Mouse (Mus musculus) thymus, adult 2 months (tissue): ENCODE results near the gene Prps2. TPM values are rescaled to one million over a fixed set of nuclear protein-coding genes. Genes with fewer than 3 reads are reported as not detected.

Experiments
- DNase-seq: peaks from one replicate; pipeline ENCODE4 v3.0.0; 2021
- H3K27ac ChIP-seq: fragments of 200-500 bp; 2 replicates; pipeline ENCODE4 v1.5.1; 2012; ENCODE audit warnings: low read length, control low read depth; ENCODE audit not compliant: control insufficient read depth, insufficient read depth
- H3K27me3 ChIP-seq: fragments of 200-500 bp; 2 replicates; pipeline ENCODE4 v1.6.1; 2012; ENCODE audit warnings: mild to moderate bottlenecking, low read length, moderate library complexity, mixed read lengths; ENCODE audit not compliant: control insufficient read depth, insufficient read depth
- H3K36me3 ChIP-seq: fragments of 200-500 bp; 2 replicates; pipeline ENCODE4 v1.6.1; 2012; ENCODE audit warnings: mild to moderate bottlenecking, low read length, moderate library complexity; ENCODE audit not compliant: control insufficient read depth, insufficient read depth
- H3K4me1 ChIP-seq: fragments of 200-500 bp; replicated peaks from 2 replicates; pipeline ENCODE4 v1.6.1; 2012; ENCODE audit warnings: low read length; ENCODE audit not compliant: control insufficient read depth, insufficient read depth
- H3K4me3 ChIP-seq: fragments of 200-500 bp; 2 replicates; pipeline ENCODE4 v1.5.1; 2012; ENCODE audit warnings: mild to moderate bottlenecking, low read length, control low read depth, moderate library complexity; ENCODE audit not compliant: control insufficient read depth, insufficient read depth
- CTCF ChIP-seq: fragments of 200-500 bp; IDR thresholded peaks from 2 replicates; pipeline ENCODE4 v1.5.1; 2012; ENCODE audit warnings: mild to moderate bottlenecking, control low read depth, low read length, moderate library complexity, borderline replicate concordance; ENCODE audit not compliant: control insufficient read depth, poor library complexity, insufficient read depth; ENCODE audit errors: extremely low read depth
- POLR2A ChIP-seq: fragments of 200-500 bp; IDR thresholded peaks from 2 replicates; pipeline ENCODE4 v1.6.1; 2012; ENCODE audit warnings: mild to moderate bottlenecking, low read length, control low read depth, moderate library complexity; ENCODE audit not compliant: control insufficient read depth, poor library complexity, insufficient read depth; ENCODE audit errors: extremely low read depth
- WGBS: fragments of 180-500 bp; shearing (Covaris S2); methylation state at CpG from one replicate; pipeline ENCODE4 v1.1.7; 2018; 5-methylcytosine and 5-hydroxymethylcytosine counted together
- polyA plus RNA-seq: library from polyadenylated mRNA; depleted of rRNA; stranded (reverse); fragments of >200 nt; gene quantifications from 2 replicates; pipeline ENCODE4 v1.2.3, GENCODE M21; 2012

Gene Prps2
- polyA plus RNA-seq, 1 experiment = 141 TPM

- TF ChIP-seq POLR2A = no peak
- H3K4me3 ChIP-seq = no peak overlapping the region
- no peaks in the 10 kb centered on the region for H3K27me3 ChIP-seq
- no peaks in the 10 kb centered on the region for H3K36me3 ChIP-seq
- no peak for DNase-seq
- H3K27ac ChIP-seq = no peak overlapping the region
- 28% methylated on average over 1 of the region's 1 CpGs for WGBS
- H3K4me1 ChIP-seq = peaks cover 7% of the 10 kb centered on the region
Observed at GRCm38 (mm10) chrX:167329098-167329497, 53.5 kb downstream of the Prps2 start.

GRCm38 (mm10) chrX:167328519-167328918 is 54.0 kb downstream of the Prps2 start:
- no peak overlapping the region for H3K4me3 ChIP-seq
- no peak overlapping the region for H3K27ac ChIP-seq
- no peaks in the 10 kb centered on the region for H3K27me3 ChIP-seq
- TF ChIP-seq POLR2A (no peak), CTCF (no peak)
- 34% methylated on average over 3 of the region's 3 CpGs for WGBS
- DNase-seq = no peak
- no peaks in the 10 kb centered on the region for H3K36me3 ChIP-seq
- peaks cover 7% of the 10 kb centered on the region for H3K4me1 ChIP-seq

- DNase-seq = peak; percentile 37
- WGBS = 73% methylated on average over 1 of the region's 1 CpGs
- H3K27ac ChIP-seq = no peak overlapping the region
- no peaks in the 10 kb centered on the region for H3K36me3 ChIP-seq
- peaks cover 3% of the 10 kb centered on the region for H3K4me1 ChIP-seq
- TF ChIP-seq POLR2A (no peak), CTCF (no peak)
- no peak overlapping the region for H3K4me3 ChIP-seq
- H3K27me3 ChIP-seq = no peaks in the 10 kb centered on the region
Observed at GRCm38 (mm10) chrX:167323742-167324141, 58.8 kb downstream of the Prps2 start.

- no peak for TF ChIP-seq POLR2A
- no peak for TF ChIP-seq CTCF
- WGBS = 82% methylated on average over 4 of the region's 4 CpGs
Observed at GRCm38 (mm10) chrX:167321233-167321806, 61.2 kb downstream of the Prps2 start.

GRCm38 (mm10) chrX:167318819-167319396 is 63.6 kb downstream of the Prps2 start:
- H3K4me1 ChIP-seq = no peaks in the 10 kb centered on the region
- no peaks in the 10 kb centered on the region for H3K36me3 ChIP-seq
- H3K27me3 ChIP-seq = no peaks in the 10 kb centered on the region
- H3K27ac ChIP-seq = no peak overlapping the region
- DNase-seq = no peak
- 5% methylated on average over 4 of the region's 4 CpGs for WGBS
- TF ChIP-seq POLR2A (no peak), CTCF (no peak)
- no peak overlapping the region for H3K4me3 ChIP-seq

More at GRCm38 (mm10) chrX:167321233-167321806, 61.2 kb downstream of the Prps2 start:
- Histone ChIP-seq H3K4me3 (no peak overlapping the region), H3K4me1 (no peaks in the 10 kb centered on the region), H3K27ac (no peak overlapping the region), H3K27me3 (no peaks in the 10 kb centered on the region), H3K36me3 (no peaks in the 10 kb centered on the region)
- DNase-seq = no peak

- TF ChIP-seq POLR2A = no peak
- TF ChIP-seq CTCF = no peak
- Histone ChIP-seq H3K36me3 (no peaks in the 10 kb centered on the region), H3K4me1 (no peaks in the 10 kb centered on the region), H3K27me3 (no peaks in the 10 kb centered on the region), H3K27ac (no peak overlapping the region), H3K4me3 (no peak overlapping the region)
- 53% methylated on average over 5 of the region's 5 CpGs for WGBS
- DNase-seq = no peak
Observed at GRCm38 (mm10) chrX:167315766-167316165, 66.8 kb downstream of the Prps2 start.
